Mouse (Mus musculus) layer of hippocampus, adult 11-12 months (tissue): ENCODE measurements at regions not wholly inside any gene's neighbourhood (a gene's known extent, or its start where the extent isn't known, plus 50 kb on each side); places are given as distances from the start of the nearest gene placed in this dataset.

Experiments used
- DNase-seq: peaks from one replicate; pipeline ENCODE4 v3.0.0; 2022; ENCODE audit warnings: low spot score

DNA sequence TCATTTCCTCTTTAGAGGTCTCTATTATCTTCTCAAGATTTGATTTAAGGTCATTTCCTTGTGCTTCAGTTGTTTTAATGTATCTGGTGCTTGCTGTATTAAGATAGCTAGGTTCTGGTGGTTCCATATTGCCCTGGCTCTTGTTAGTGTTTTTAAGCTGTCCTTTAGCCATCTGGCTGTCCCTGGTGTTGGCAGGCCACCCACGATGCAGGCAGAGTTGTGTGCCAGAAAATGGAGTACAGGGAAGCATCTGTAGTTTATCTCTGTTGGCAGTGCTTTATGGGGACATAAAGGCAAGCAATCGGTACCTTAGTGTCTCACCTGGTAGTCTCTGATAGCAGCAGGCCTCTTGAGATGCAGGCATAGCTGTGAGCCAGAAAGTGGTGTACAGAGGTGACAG is 162.1 kb downstream of the Ice1 start:
- DNase-seq, result peak; percentile 66

DNA sequence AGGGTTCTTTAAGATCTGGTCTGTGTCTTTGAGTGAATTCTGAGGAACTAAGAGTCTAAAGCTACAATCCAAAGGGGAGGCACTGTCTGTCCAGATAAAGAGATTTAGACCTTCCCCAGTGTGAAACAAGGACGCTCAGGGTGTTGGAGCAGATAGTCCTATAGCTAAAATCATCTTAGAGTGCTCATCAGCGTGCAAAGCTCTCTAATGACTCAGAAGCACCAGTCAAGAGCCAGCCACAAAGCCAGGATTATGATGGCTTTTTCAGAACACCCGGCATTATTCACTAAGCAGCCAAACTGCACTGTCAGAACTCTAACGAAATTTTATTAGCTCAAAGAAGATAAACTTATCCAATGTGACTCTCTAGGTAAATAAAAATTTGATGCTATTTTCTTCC is 138.1 kb downstream of the Ice1 start:
- DNase-seq, result no peak
